Mouse (Mus musculus) mouse embryonic stem cell (cell line): ENCODE measurements around the gene Dclre1b.

Experiments
- in situ Hi-C, 2 experiments: fragments of 300-500 bp; cut with MboI; formaldehyde crosslinking; loops; 1 replicate in 1 of 2; 3 replicates in 1 of 2; pipeline ENCODE4 v1.14.3; 2019 to 2020; ENCODE audit warnings: low sequenced_read_pairs in 2 of 2, low pct_unique_long_range_greater_than_20kb in 1 of 2, mixed read lengths in 1 of 2; ENCODE audit not compliant: unreplicated experiment in 1 of 2

Dclre1b gene

GRCm38 (mm10) chr3:103780777-103781176 lies 28.5 kb downstream of the Dclre1b start:
- in situ Hi-C loops: no loop called here

GRCm38 (mm10) chr3:103780271-103780670 lies 29.0 kb downstream of the Dclre1b start:
- in situ Hi-C loops: no loop called here

GRCm38 (mm10) chr3:103779183-103779582 lies 30.1 kb downstream of the Dclre1b start:
- in situ Hi-C loops: no loop called here

GRCm38 (mm10) chr3:103778660-103779059 lies 30.6 kb downstream of the Dclre1b start:
- in situ Hi-C loops: no loop called here

- in situ Hi-C loops: no loop called here
These were observed 31.3 kb downstream of the Dclre1b start for GRCm38 (mm10) chr3:103777940-103778339.

GRCm38 (mm10) chr3:103774009-103774408 lies 35.2 kb downstream of the Dclre1b start:
- in situ Hi-C loops: no loop called here

- in situ Hi-C loops: no loop called here
These were observed 35.7 kb downstream of the Dclre1b start for GRCm38 (mm10) chr3:103773508-103773907.

- in situ Hi-C loops: no loop called here
These were observed 36.4 kb downstream of the Dclre1b start for GRCm38 (mm10) chr3:103772846-103773245.

- in situ Hi-C loops: no loop called here
These were observed 37.6 kb downstream of the Dclre1b start for GRCm38 (mm10) chr3:103771531-103772130.

GRCm38 (mm10) chr3:103766789-103767188 lies 42.5 kb downstream of the Dclre1b start:
- in situ Hi-C loops: no loop called here

GRCm38 (mm10) chr3:103759261-103759970 lies 49.8 kb downstream of the Dclre1b start:
- in situ Hi-C loops: no loop called here

- in situ Hi-C loops: no loop called here
These were observed 50.8 kb downstream of the Dclre1b start for GRCm38 (mm10) chr3:103758456-103758855.

- in situ Hi-C loops: no loop called here
These were observed 52.3 kb downstream of the Dclre1b start for GRCm38 (mm10) chr3:103756920-103757319.

- in situ Hi-C loops: no loop called here
These were observed 53.9 kb downstream of the Dclre1b start for GRCm38 (mm10) chr3:103755351-103755750.

GRCm38 (mm10) chr3:103751558-103751957 lies 57.7 kb downstream of the Dclre1b start:
- in situ Hi-C loops: no loop called here
